Mouse (Mus musculus) brain, embryonic 14.5 days (tissue): ENCODE measurements around the gene Trim39.

Experiments used
- CTCF ChIP-seq: fragments of 200-500 bp; IDR thresholded peaks from 2 replicates; pipeline ENCODE4 v1.5.1; 2012; ENCODE audit warnings: inconsistent platforms, mild to moderate bottlenecking, moderate library complexity, borderline replicate concordance; ENCODE audit not compliant: insufficient read depth, insufficient read length; ENCODE audit errors: extremely low read depth
- POLR2A ChIP-seq: fragments of 200-500 bp; IDR thresholded peaks from 2 replicates; pipeline ENCODE4 v1.6.1; 2012; ENCODE audit warnings: mild to moderate bottlenecking, inconsistent platforms, borderline replicate concordance; ENCODE audit not compliant: poor library complexity, insufficient read depth, insufficient read length, severe bottlenecking; ENCODE audit errors: extremely low read depth

- TF ChIP-seq CTCF (no peak), POLR2A (no peak)
Observed at GRCm38 (mm10) chr17:36225231-36225824, 46.7 kb downstream of the Trim39 start.
